Mouse (Mus musculus) forebrain, embryonic 11.5 days (tissue): ENCODE data around the gene Ccr1. TPM values are rescaled to one million over a fixed set of nuclear protein-coding genes. Genes with fewer than 3 reads are reported as not detected.

Experiments
- ATAC-seq: fragments of 200-750 bp; cut with Nextera tagmentation; replicated peaks from 2 replicates; pipeline ENCODE4 v1.8.0; 2017; ENCODE audit warnings: moderate TSS enrichment; ENCODE audit not compliant: low FRiP score
- DNase-seq: peaks from one replicate; pipeline ENCODE4 v3.0.0-alpha.2; 2017; ENCODE audit warnings: low spot score
- H3K27ac ChIP-seq: fragments of 300-500 bp; sonication (generic); 2 replicates; pipeline ENCODE4 v1.5.1; 2014; ENCODE audit warnings: low read depth, low read length
- H3K27me3 ChIP-seq: fragments of 300-500 bp; sonication (generic); 2 replicates; pipeline ENCODE4 v1.6.1; 2014; ENCODE audit warnings: mild to moderate bottlenecking, low read length, mixed read lengths; ENCODE audit not compliant: control insufficient read depth, insufficient read depth
- H3K36me3 ChIP-seq: fragments of 300-500 bp; sonication (generic); 2 replicates; pipeline ENCODE4 v1.6.1; 2014; ENCODE audit warnings: mild to moderate bottlenecking, low read length, moderate library complexity, mixed read lengths; ENCODE audit not compliant: control insufficient read depth, insufficient read depth
- H3K4me1 ChIP-seq: fragments of 300-500 bp; sonication (generic); replicated peaks from 2 replicates; pipeline ENCODE4 v1.6.1; 2014; ENCODE audit warnings: low read length, mixed read lengths; ENCODE audit not compliant: control insufficient read depth, insufficient read depth
- H3K4me2 ChIP-seq: fragments of 300-500 bp; sonication (generic); 2 replicates; pipeline ENCODE4 v1.6.1; 2014; ENCODE audit warnings: low read depth, mild to moderate bottlenecking, low read length, moderate library complexity, mixed read lengths; ENCODE audit not compliant: severe bottlenecking
- H3K4me3 ChIP-seq: fragments of 300-500 bp; sonication (generic); 2 replicates; pipeline ENCODE4 v1.5.1; 2014; ENCODE audit warnings: low read depth, low read length
- H3K9ac ChIP-seq: fragments of 300-500 bp; sonication (generic); 2 replicates; pipeline ENCODE4 v1.6.1; 2014; ENCODE audit warnings: low read length
- H3K9me3 ChIP-seq: fragments of 300-500 bp; sonication (generic); 2 replicates; pipeline ENCODE4 v1.6.1; 2016; ENCODE audit warnings: low read length, mixed read lengths; ENCODE audit not compliant: control insufficient read depth
- WGBS: fragments of 180-500 bp; shearing (Covaris S2); extraction: QIAGEN DNeasy Blood & Tissue Kit; methylation state at CpG from one replicate; pipeline ENCODE4 v1.1.7; 2014; 5-methylcytosine and 5-hydroxymethylcytosine counted together
- polyA plus RNA-seq: library from polyadenylated mRNA; unstranded; fragments of >200 nt; fragmentation: Nextera tagmentation; extraction: Ambion mirVana; gene quantifications from 2 replicates; pipeline ENCODE4 v1.2.1, GENCODE M21; 2014

The Ccr1 gene
- 0.60 TPM in 2 replicates for polyA plus RNA-seq

GRCm38 (mm10) chr9:123968290-123968912 is at the start of gene Ccr1:
Gene Ccr1 (minus strand): TSS chr9:123968692.
- no peaks in the 10 kb centered on the region for H3K9me3 ChIP-seq
- no peak for DNase-seq
- WGBS = 96% methylated on average over 1 of the region's 1 CpGs
- no peak within 1 kb of the TSS for H3K9ac ChIP-seq
- H3K4me1 ChIP-seq = no peaks in the 10 kb centered on the region
- H3K4me3 ChIP-seq = no peak within 1 kb of the TSS
- no peaks in the 10 kb centered on the region for H3K36me3 ChIP-seq
- no peak for ATAC-seq
- no peak within 1 kb of the TSS for H3K27ac ChIP-seq
- H3K27me3 ChIP-seq = no peaks in the 10 kb centered on the region
- H3K4me2 ChIP-seq = no peak within 1 kb of the TSS

GRCm38 (mm10) chr9:124016048-124016447 is 47.6 kb upstream of the Ccr1 start:
- no peak overlapping the region for H3K4me2 ChIP-seq
- H3K36me3 ChIP-seq = no peaks in the 10 kb centered on the region
- ATAC-seq = no peak
- no peak overlapping the region for H3K27ac ChIP-seq
- no peak overlapping the region for H3K4me3 ChIP-seq
- WGBS = 82% methylated on average over 2 of the region's 2 CpGs
- no peak for DNase-seq
- no peaks in the 10 kb centered on the region for H3K4me1 ChIP-seq
- no peak overlapping the region for H3K9ac ChIP-seq
- no peaks in the 10 kb centered on the region for H3K27me3 ChIP-seq
- H3K9me3 ChIP-seq = no peaks in the 10 kb centered on the region

- Histone ChIP-seq H3K27me3 (no peaks in the 10 kb centered on the region), H3K27ac (no peak overlapping the region), H3K36me3 (no peaks in the 10 kb centered on the region), H3K9ac (no peak overlapping the region), H3K4me2 (no peak overlapping the region), H3K4me3 (no peak overlapping the region), H3K9me3 (no peaks in the 10 kb centered on the region), H3K4me1 (no peaks in the 10 kb centered on the region)
- ATAC-seq (no peak), DNase-seq (no peak)
- 74% methylated on average over 2 of the region's 2 CpGs for WGBS
Observed at GRCm38 (mm10) chr9:124014985-124015652, 46.6 kb upstream of the Ccr1 start.

GRCm38 (mm10) chr9:124013270-124013669 is 44.8 kb upstream of the Ccr1 start:
- ATAC-seq = no peak
- H3K4me3 ChIP-seq = no peak overlapping the region
- H3K9me3 ChIP-seq = no peaks in the 10 kb centered on the region
- H3K27ac ChIP-seq = no peak overlapping the region
- H3K4me1 ChIP-seq = no peaks in the 10 kb centered on the region
- no peaks in the 10 kb centered on the region for H3K27me3 ChIP-seq
- no peaks in the 10 kb centered on the region for H3K36me3 ChIP-seq
- H3K9ac ChIP-seq = no peak overlapping the region
- H3K4me2 ChIP-seq = no peak overlapping the region
- no peak for DNase-seq
- WGBS = 89% methylated on average over 3 of the region's 3 CpGs

GRCm38 (mm10) chr9:124012691-124013090 is 44.2 kb upstream of the Ccr1 start:
- WGBS = 90% methylated on average over 2 of the region's 2 CpGs
- ATAC-seq (no peak), DNase-seq (no peak)
- Histone ChIP-seq H3K4me1 (no peaks in the 10 kb centered on the region), H3K27ac (no peak overlapping the region), H3K9me3 (no peaks in the 10 kb centered on the region), H3K4me2 (no peak overlapping the region), H3K27me3 (no peaks in the 10 kb centered on the region), H3K4me3 (no peak overlapping the region), H3K36me3 (no peaks in the 10 kb centered on the region), H3K9ac (no peak overlapping the region)

- no peaks in the 10 kb centered on the region for H3K4me1 ChIP-seq
- H3K9me3 ChIP-seq = no peaks in the 10 kb centered on the region
- no peak overlapping the region for H3K9ac ChIP-seq
- DNase-seq (no peak), ATAC-seq (no peak)
- H3K27ac ChIP-seq = no peak overlapping the region
- WGBS = 82% methylated on average over 2 of the region's 2 CpGs
- H3K27me3 ChIP-seq = no peaks in the 10 kb centered on the region
- no peak overlapping the region for H3K4me3 ChIP-seq
- H3K4me2 ChIP-seq = no peak overlapping the region
- no peaks in the 10 kb centered on the region for H3K36me3 ChIP-seq
Observed at GRCm38 (mm10) chr9:123999784-124000183, 31.3 kb upstream of the Ccr1 start.

- Histone ChIP-seq H3K4me1 (no peaks in the 10 kb centered on the region), H3K27me3 (no peaks in the 10 kb centered on the region), H3K9me3 (no peaks in the 10 kb centered on the region), H3K36me3 (no peaks in the 10 kb centered on the region), H3K4me2 (no peak overlapping the region), H3K4me3 (no peak overlapping the region), H3K9ac (no peak overlapping the region), H3K27ac (no peak overlapping the region)
- no peak for ATAC-seq
- 83% methylated on average over 3 of the region's 3 CpGs for whole genome bisulfite sequencing
- no peak for DNase-seq
Observed at GRCm38 (mm10) chr9:123997719-123998118, 29.2 kb upstream of the Ccr1 start.

- ATAC-seq (no peak), DNase-seq (no peak)
- H3K9me3 ChIP-seq = no peaks in the 10 kb centered on the region
- H3K27ac ChIP-seq = no peak overlapping the region
- H3K4me1 ChIP-seq = no peaks in the 10 kb centered on the region
- H3K4me2 ChIP-seq = no peak overlapping the region
- H3K27me3 ChIP-seq = no peaks in the 10 kb centered on the region
- no peak overlapping the region for H3K4me3 ChIP-seq
- 37% methylated on average over 1 of the region's 1 CpGs for WGBS
- no peaks in the 10 kb centered on the region for H3K36me3 ChIP-seq
- no peak overlapping the region for H3K9ac ChIP-seq
Observed at GRCm38 (mm10) chr9:123991312-123991906, 22.9 kb upstream of the Ccr1 start.
